Mouse (Mus musculus): ENCODE results near the gene Ccdc124.

DNA sequence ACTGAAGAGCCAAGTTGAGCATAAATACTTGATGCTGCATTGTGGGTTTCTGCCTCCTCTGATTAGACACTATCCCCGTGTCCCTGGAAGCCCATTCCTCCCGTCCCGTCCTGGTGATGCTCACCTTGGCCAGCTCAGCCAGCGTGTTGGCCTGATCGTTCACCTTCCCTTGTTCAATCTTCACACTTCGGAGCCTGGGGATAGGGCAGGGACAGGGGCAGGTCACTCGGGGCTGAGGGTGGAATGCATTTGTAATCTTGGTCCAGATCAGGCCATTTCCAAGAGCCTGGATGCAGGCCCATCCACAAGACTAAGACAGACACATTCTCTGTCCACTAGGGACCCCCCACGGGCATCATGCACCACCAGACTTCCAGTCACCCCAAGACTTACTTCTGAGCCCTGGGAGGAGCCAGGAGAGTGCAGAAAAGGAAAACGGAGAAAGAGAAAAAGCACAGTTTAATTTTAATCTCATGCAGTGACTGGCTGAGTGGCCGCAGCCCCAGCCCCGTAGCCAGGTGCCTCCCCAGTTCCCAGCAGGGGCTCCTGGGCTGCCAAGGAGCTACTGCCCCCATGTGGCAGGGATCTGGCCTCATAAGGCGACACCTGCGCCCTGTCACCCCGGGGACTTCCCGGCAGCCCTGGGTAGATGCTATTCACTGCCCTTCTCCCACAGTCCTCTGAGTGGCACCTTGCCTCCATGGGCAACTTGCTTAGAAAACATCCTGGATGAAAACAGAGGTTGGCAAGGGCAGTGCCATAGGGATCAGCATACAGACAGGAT, 27.2 kb downstream of the Ccdc124 start:
- no peak for TF ChIP-seq POLR2A (IDR thresholded peaks at IDR 0.05; ENCODE audit: low read depth, low read length)
- no peak for TF ChIP-seq MYC (IDR thresholded peaks at IDR 0.05; ENCODE audit: low read depth, low read length)
- peak in 1 of 2 experiments; percentile 75; a peak in 2 of 4 replicates for TF ChIP-seq CTCF (conservative IDR thresholded peaks at IDR 0.05 in 1 of 2, IDR thresholded peaks at IDR 0.05 in 1 of 2; ENCODE audit: low read depth in 2 of 2, low read length in 2 of 2)
- TF ChIP-seq BHLHE40 (IDR thresholded peaks at IDR 0.05; ENCODE audit: low read depth, low read length): no peak
- TF ChIP-seq ZNF384 (IDR thresholded peaks at IDR 0.05; ENCODE audit: low read depth, low read length): no peak
- TF ChIP-seq TCF12 (IDR thresholded peaks at IDR 0.05; ENCODE audit: low read depth, low read length): peak; percentile 53; the same call in 1 of the 2 replicates
- no peak for TF ChIP-seq UBTF (IDR thresholded peaks at IDR 0.05; ENCODE audit: low read depth, low read length)
- TF ChIP-seq E2F4 (IDR thresholded peaks at IDR 0.05; ENCODE audit: insufficient replicate concordance, low read depth, low read length): no peak

Data from CH12.LX (cell line).